Mouse (Mus musculus): ENCODE measurements at regions not wholly inside any gene's neighbourhood (a gene's known extent, or its start where the extent isn't known, plus 50 kb on each side); places are given as distances from the start of the nearest gene placed in this dataset.
"Not testable (repeated sequence)": the region's sequence is repeated elsewhere in the genome, so short reads cannot be mapped to it uniquely, and the experiment has no call there.

GRCm38 (mm10) chr17:62111703-62112102 lies 769.4 kb downstream of the Efna5 start:
- TF ChIP-seq CTCF, EP300 (IDR thresholded peaks at IDR 0.05; ENCODE audit: low read depth): not testable (repeated sequence)

Measured in liver, postnatal 0 days (tissue).